Mouse (Mus musculus) neutrophil, adult 65 days (primary cell): ENCODE measurements around the gene Uts2r. TPM values are rescaled to one million over a fixed set of nuclear protein-coding genes. Genes with fewer than 3 reads are reported as not detected.

Experiments used
- total RNA-seq: library from RNA; stranded (reverse); gene quantifications from 2 replicates; pipeline ENCODE4 v1.2.4, GENCODE M21; 2023

The Uts2r gene
- total RNA-seq, result not detected in 2 replicates

DNA sequence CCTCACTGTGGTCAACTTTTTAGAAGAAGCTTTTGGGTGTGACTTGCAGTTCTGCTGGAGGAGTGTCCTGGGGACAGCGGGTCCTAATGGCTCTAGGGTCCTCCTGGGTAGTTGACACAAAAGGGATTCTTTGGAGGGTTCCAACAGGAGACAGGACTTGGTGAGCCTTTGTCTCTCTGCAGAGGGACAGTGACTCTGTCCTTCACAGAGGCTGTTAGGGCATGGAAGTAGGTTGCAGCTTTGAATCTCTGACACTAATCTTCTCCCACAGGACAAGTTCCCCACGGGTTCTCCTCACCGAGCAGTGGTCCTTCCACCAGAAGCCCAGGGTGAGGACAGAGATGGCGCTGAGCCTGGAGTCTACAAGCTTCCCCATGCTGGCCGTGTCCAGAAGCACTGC, at the start of gene Uts2r:
Gene Uts2r, plus strand, starts transcription at position 301 of the 400 bp plus-strand sequence.

DNA sequence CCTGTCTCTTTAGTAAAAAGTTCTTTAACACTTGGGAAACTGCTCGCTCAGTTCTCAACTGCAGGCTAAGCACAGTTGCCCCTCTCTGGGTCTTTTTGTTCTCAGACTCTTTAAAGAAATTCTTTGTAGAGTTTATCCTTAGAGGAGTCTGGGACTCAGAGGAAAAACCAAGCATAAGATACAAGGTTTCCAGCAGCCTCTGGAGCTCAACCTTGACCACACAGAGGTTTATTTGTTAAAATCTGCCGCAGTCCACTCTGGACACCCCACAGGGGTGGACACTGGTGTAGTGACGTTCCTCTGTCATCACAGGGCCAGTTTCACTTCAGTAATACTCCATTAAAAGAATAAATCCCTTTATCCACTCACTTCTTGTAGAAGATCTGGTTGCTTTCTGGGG, 41.5 kb upstream of the Uts2r start, which contains the start of gene Tex19.2:
Gene Tex19.2, minus strand, starts transcription at position 101 of the 400 bp plus-strand sequence.

GRCm38 (mm10) chr11:121145865-121146264, 14.2 kb upstream of the Uts2r start, which contains the start of gene Tex19.1:
TSS of gene Tex19.1 (plus strand) at chr11:121146143.

GRCm38 (mm10) chr11:121204161-121205006, 44.3 kb downstream of the Uts2r start, which contains the start of the genes Hexdc and Ogfod3:
TSS of gene Hexdc (plus strand) at chr11:121204433.
TSS of gene Ogfod3 (minus strand) at chr11:121204711.

Other genes starting within 250 kb of the Uts2r start
- 3.4 and 4.2 TPM in 2 replicates for gene Ccdc57, start 227.4 kb upstream of the Uts2r start, total RNA-seq
- gene Slc16a3, start 211.8 kb upstream of the Uts2r start, total RNA-seq, result 470 and 646 TPM in 2 replicates
- 144 and 149 TPM in 2 replicates for gene Csnk1d, start 168.9 kb upstream of the Uts2r start, total RNA-seq
- gene Cd7, start 120.9 kb upstream of the Uts2r start, total RNA-seq, result 1.8 and 2.3 TPM in 2 replicates
- not detected in 2 replicates for gene Sectm1b, start 96.7 kb upstream of the Uts2r start, total RNA-seq
- gene Sectm1a, start 79.1 kb upstream of the Uts2r start, total RNA-seq, result not detected in 2 replicates
- not detected in 2 replicates for gene Tex19.2, start 41.6 kb upstream of the Uts2r start, total RNA-seq
- not detected in 2 replicates for gene Tex19.1, start 14.1 kb upstream of the Uts2r start, total RNA-seq
- 3.1 and 4.5 TPM in 2 replicates for gene Hexdc, start 44.2 kb downstream of the Uts2r start, total RNA-seq
- gene Ogfod3, start 44.4 kb downstream of the Uts2r start, total RNA-seq, result 2.1 and 3.6 TPM in 2 replicates
- 55.4 and 64.7 TPM in 2 replicates for gene Cybc1, start 69.1 kb downstream of the Uts2r start, total RNA-seq
- 40.1 and 41.0 TPM in 2 replicates for gene Narf, start 77.0 kb downstream of the Uts2r start, total RNA-seq
- gene Foxk2, start 99.7 kb downstream of the Uts2r start, total RNA-seq, result 14.2 TPM in 2 replicates
- gene Wdr45b, start 194.2 kb downstream of the Uts2r start, total RNA-seq, result 94.3 and 123 TPM in 2 replicates
- gene Rab40b, start 228.0 kb downstream of the Uts2r start, total RNA-seq, result not detected in 2 replicates